Mouse (Mus musculus): ENCODE measurements at regions not wholly inside any gene's neighbourhood (a gene's known extent, or its start where the extent isn't known, plus 50 kb on each side); places are given as distances from the start of the nearest gene placed in this dataset.
A peak's percentile ranks its signal among the peaks of the same experiment; 100 is the strongest.

DNA sequence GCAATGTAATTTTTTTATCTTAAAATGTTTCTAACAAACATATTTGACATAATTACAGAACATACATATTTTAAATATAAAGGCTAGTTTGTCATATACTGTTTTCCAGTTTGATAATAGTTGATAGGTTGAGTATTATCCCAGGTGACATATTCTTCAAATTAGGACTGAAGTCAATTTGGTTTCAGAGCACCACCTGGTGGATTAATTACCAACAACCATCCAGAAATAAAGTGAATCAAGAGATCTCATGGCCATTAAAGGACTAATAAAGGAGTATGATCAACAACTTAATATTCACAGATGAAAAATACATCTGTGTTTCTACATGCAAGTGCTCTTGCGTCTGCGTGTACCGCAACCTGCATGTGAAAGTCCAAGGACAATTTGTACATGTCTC is 50.3 kb upstream of the Nmu start:
- Histone ChIP-seq H3K4me2 (no peak overlapping the region), H3K4me1 (replicated peaks) (no peaks in the 10 kb centered on the region), H3K4me3 (no peak overlapping the region), H3K9ac (no peak overlapping the region), H3K9me3 (no peaks in the 10 kb centered on the region), H3K36me3 (no peaks in the 10 kb centered on the region), H3K27me3 (no peaks in the 10 kb centered on the region), H3K27ac (replicated peaks) (no peak overlapping the region)
- WGBS: 87% methylated on average over 3 of the region's 3 CpGs
- ATAC-seq (ENCODE audit: low read depth): no peak

DNA sequence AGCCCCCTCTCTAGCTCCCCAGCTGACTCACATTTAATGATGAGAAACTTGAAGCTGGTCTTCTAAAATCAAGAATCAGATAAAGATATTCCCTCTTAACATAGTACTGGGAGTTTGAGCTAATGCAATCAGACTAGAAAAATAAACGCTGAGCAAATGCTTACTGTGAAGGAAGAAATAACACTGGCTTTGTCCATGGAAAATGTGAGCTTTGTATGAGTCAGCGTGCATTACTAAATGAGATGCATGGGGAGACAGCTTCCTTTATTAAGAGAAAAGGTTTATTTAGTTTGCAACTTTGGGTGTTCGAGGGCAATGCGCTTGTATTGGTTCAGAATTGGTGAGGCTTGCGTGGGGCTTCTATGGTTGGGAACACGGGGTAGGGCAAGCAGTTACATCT is 52.7 kb upstream of the Nmu start:
- Histone ChIP-seq H3K9me3 (no peaks in the 10 kb centered on the region), H3K9ac (no peak overlapping the region), H3K27me3 (no peaks in the 10 kb centered on the region), H3K4me2 (no peak overlapping the region), H3K27ac (replicated peaks) (no peak overlapping the region), H3K4me3 (no peak overlapping the region), H3K4me1 (replicated peaks) (no peaks in the 10 kb centered on the region), H3K36me3 (no peaks in the 10 kb centered on the region)
- ATAC-seq (ENCODE audit: low read depth): no peak
- WGBS: 87% methylated on average over 6 of the region's 6 CpGs

DNA sequence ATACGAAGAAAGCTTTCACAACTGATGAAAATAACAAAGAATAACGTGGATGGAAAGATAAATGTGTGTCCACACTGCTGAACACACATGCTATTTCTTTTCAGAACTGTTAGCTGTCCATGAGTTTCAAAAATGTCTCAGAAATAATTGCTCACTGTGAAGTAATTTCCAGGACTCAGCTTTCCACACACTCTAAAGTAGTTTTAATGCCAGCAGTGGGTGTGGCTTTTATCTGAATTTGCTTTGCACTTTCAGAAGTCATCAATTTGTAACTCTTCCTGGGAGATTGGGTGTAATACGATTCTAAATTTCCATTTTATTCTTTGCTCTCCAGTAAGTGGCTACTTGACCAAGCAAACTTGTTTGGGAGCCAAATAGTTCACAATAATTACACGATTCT is 53.5 kb upstream of the Nmu start:
- Histone ChIP-seq H3K9ac (no peak overlapping the region), H3K9me3 (no peaks in the 10 kb centered on the region)
- 79% methylated on average over 4 of the region's 4 CpGs for WGBS

DNA sequence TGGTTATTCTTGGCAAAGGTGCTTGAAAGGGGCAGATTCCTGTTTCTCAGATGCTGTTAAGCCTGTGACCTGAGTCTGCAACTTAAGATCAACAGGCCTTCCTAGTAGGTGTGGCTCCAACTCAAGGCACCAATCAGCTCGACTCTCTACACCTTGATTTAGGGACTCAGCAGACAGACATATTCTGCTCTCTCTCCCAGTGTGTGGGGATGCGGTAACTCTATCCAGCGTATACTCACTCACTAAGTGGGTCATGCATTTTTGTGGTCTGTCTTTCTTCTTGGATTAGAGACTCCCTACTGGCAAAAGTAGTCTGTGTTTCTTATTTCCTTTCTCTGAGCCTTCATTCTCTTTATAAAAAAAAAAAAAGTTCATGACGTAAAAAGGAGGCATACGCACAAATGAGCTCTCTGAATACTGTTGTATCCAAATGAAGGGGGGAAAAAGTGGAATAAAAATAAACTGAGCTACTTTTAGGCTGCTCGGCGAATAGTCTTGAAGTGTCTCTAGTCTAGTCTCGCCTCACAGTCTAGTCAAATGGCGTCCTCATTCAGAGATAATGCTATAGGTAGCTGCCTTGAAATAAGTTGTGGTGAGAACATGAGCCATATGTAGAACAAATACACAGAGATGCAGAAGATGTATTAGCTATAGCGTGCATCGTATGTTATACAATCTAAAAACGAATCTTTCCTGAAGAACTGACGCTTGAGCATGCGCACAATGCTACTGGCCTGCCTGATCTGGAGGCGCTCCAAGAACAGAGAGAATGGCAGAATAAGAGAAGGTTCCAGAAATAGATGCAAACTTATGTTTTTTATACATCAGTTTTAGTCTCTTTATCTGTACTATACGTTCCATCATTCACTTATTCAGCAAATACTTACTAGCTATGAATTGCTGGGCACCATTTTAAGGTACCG is 55.6 kb upstream of the Nmu start:
- H3K9me3 ChIP-seq: no peaks in the 10 kb centered on the region
- H3K27me3 ChIP-seq: no peaks in the 10 kb centered on the region
- no peak overlapping the region for H3K9ac ChIP-seq
- H3K4me2 ChIP-seq: no peak overlapping the region
- H3K36me3 ChIP-seq: no peaks in the 10 kb centered on the region
- 91% methylated on average over 17 of the region's 17 CpGs for WGBS
- H3K27ac ChIP-seq (replicated peaks): no peak overlapping the region
- H3K4me3 ChIP-seq: no peak overlapping the region
- no peaks in the 10 kb centered on the region for H3K4me1 ChIP-seq (replicated peaks)
- ATAC-seq (ENCODE audit: low read depth): no peak

More for the DNA sequence above, 53.5 kb upstream of the Nmu start:
- Histone ChIP-seq H3K4me1 (replicated peaks) (no peaks in the 10 kb centered on the region), H3K36me3 (no peaks in the 10 kb centered on the region), H3K4me3 (no peak overlapping the region), H3K4me2 (no peak overlapping the region), H3K27me3 (no peaks in the 10 kb centered on the region), H3K27ac (replicated peaks) (no peak overlapping the region)
- no peak for ATAC-seq (ENCODE audit: low read depth)

DNA sequence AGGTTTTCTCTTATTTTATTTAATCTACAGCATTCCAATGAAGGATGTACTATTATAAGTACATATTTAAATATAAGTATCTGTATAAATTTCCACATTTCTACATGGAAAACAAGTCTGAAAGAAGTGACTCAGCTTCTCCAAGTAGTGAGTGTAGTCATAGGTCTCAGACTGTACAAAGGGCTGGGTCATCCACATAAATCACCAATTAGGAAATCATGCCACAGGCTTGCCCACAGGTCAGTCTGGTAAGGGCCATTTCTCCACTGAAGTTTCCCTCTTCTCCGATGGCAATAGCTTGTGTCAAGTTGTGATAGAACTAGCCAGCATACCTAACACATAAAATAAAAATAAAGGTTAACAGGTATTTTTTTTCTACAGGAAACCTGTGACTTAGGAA is 56.3 kb upstream of the Nmu start:
- ATAC-seq (ENCODE audit: low read depth): no peak
- no peaks in the 10 kb centered on the region for H3K36me3 ChIP-seq
- no peaks in the 10 kb centered on the region for H3K9me3 ChIP-seq
- no peaks in the 10 kb centered on the region for H3K27me3 ChIP-seq
- no peak overlapping the region for H3K27ac ChIP-seq (replicated peaks)
- H3K4me1 ChIP-seq (replicated peaks): no peaks in the 10 kb centered on the region
- H3K9ac ChIP-seq: no peak overlapping the region
- no peak overlapping the region for H3K4me2 ChIP-seq
- WGBS: 75% methylated on average over 1 of the region's 1 CpGs
- H3K4me3 ChIP-seq: no peak overlapping the region

DNA sequence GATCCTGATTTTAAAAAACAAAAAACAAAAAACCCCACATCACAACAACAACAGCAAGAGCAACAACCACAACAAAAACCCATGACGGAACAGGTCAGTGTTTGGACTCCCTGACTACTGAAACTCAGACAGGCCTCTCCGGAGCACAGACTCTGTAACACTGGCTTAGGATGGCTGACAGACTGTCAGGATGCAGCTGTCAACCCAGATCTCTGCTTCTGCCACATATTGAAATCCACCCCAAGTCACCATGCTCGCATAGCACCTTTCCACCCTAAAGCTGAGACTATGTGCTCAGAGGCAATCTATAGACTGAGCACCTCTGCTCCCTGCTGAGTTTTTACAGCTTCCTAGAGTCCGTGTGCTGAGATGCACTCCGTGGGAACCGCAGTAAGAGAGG is 57.0 kb upstream of the Nmu start:
- no peak overlapping the region for H3K27ac ChIP-seq (replicated peaks)
- no peak overlapping the region for H3K4me2 ChIP-seq
- no peaks in the 10 kb centered on the region for H3K4me1 ChIP-seq (replicated peaks)
- no peak overlapping the region for H3K9ac ChIP-seq
- H3K27me3 ChIP-seq: no peaks in the 10 kb centered on the region
- H3K9me3 ChIP-seq: no peaks in the 10 kb centered on the region
- no peak overlapping the region for H3K4me3 ChIP-seq
- 66% methylated on average over 6 of the region's 6 CpGs for WGBS
- no peak for ATAC-seq (ENCODE audit: low read depth)
- no peaks in the 10 kb centered on the region for H3K36me3 ChIP-seq

DNA sequence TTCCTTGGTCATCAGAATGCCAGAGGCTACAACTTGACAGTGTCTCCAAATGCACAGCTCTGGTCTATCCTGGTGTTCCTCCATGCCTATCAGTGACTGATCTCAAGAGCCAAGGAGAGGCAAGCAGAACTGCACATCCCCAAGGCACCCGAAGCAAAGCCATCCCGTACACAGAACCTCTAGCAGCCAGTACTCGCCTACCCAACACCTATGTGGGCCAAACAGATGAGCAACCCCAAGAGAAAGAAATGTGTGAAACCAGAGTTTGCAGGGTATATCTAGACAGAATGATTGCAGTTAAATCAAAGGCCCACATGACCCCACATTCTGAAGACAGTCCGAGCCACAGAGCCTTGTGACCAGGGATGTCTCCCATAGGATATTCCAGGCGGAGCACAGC is 60.0 kb upstream of the Nmu start:
- Histone ChIP-seq H3K9me3 (no peaks in the 10 kb centered on the region), H3K4me2 (no peak overlapping the region), H3K9ac (no peak overlapping the region), H3K4me3 (no peak overlapping the region), H3K27ac (replicated peaks) (no peak overlapping the region), H3K27me3 (no peaks in the 10 kb centered on the region), H3K36me3 (no peaks in the 10 kb centered on the region), H3K4me1 (replicated peaks) (no peaks in the 10 kb centered on the region)
- WGBS: 94% methylated on average over 5 of the region's 5 CpGs
- ATAC-seq (ENCODE audit: low read depth): no peak

DNA sequence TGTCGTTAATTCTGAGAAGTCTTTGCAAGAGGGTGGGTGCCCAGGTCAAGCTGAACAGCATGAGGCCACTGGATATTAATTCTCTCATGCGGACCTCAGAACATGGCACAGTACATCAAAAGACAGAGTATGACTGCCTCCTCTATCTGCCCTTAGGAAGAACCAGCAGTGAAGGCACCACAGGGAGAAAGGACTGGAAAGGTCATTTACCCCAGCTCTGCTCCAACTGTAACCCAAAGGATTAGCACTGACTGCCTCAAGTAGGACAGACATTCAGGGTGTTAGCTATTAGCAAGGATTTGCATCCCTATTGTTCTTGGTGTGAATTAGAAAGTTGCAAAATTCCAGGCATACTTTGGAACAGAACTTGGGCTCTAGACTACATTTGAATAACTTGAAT is 58.2 kb upstream of the Gm7271 start:
- no peak for ATAC-seq (ENCODE audit: low read depth)
- Histone ChIP-seq H3K9ac (no peak overlapping the region), H3K36me3 (no peaks in the 10 kb centered on the region), H3K27me3 (no peaks in the 10 kb centered on the region), H3K4me1 (replicated peaks) (peaks cover 4% of the 10 kb centered on the region; the same call in 1 of the 2 replicates), H3K27ac (replicated peaks) (no peak overlapping the region), H3K4me2 (no peak overlapping the region), H3K4me3 (no peak overlapping the region), H3K9me3 (no peaks in the 10 kb centered on the region)
- 79% methylated on average over 2 of the region's 2 CpGs for WGBS

DNA sequence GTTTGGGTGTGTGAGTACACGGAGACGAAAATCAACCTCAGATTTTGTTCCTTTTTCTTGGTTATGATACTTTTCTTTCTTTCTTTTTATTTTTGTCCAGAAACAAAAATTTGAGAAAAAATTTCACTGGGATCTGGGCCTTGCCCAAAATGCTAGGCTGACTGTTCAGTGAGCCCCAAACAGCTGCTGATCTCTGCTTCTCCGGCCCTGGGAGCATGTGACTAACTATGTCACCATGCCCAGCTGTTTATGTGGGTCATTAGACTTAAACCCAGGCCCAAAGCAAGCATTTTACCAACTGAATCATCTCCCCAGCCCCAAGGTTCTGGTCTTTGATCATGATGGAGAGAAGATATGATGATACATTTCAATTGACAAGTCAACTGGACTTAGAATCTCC is 56.3 kb upstream of the Gm7271 start:
- Histone ChIP-seq H3K27ac (replicated peaks) (no peak overlapping the region), H3K4me2 (no peak overlapping the region), H3K27me3 (no peaks in the 10 kb centered on the region), H3K4me3 (no peak overlapping the region), H3K9me3 (no peaks in the 10 kb centered on the region), H3K36me3 (no peaks in the 10 kb centered on the region), H3K4me1 (replicated peaks) (peaks cover 4% of the 10 kb centered on the region; the same call in 1 of the 2 replicates), H3K9ac (no peak overlapping the region)
- WGBS: 87% methylated on average over 3 of the region's 3 CpGs
- no peak for ATAC-seq (ENCODE audit: low read depth)

DNA sequence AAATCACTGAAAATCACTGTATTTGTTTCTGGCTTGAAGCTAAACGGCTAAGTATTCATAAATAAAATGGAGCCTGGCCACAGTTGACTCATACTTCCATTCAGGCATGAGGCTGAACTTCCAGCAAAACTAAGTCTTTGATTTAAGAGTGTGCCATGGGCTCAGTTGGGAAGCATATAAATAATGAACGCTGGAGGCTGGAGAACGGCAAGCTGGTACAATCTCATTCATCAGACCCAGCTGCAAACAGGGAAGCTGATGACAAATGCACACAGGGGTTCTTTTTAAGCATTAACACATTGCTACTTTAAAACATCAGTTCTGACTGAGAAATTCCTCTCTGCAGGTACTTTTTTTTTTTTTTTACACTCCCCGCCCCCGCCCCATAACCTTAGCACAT is 54.4 kb upstream of the Gm7271 start:
- no peak overlapping the region for H3K4me2 ChIP-seq
- H3K4me3 ChIP-seq: no peak overlapping the region
- no peak overlapping the region for H3K9ac ChIP-seq
- H3K9me3 ChIP-seq: 0 out of 2 replicates have a peak, but pooled peaks cover 5% of the 10 kb centered on the region
- H3K36me3 ChIP-seq: no peaks in the 10 kb centered on the region
- peak; percentile 71; the same call in 1 of the 2 replicates for ATAC-seq (ENCODE audit: low read depth)
- no peak overlapping the region for H3K27ac ChIP-seq (replicated peaks)
- H3K27me3 ChIP-seq: no peaks in the 10 kb centered on the region
- peaks cover 4% of the 10 kb centered on the region; the same call in 1 of the 2 replicates for H3K4me1 ChIP-seq (replicated peaks)
- WGBS: 35% methylated on average over 5 of the region's 5 CpGs

DNA sequence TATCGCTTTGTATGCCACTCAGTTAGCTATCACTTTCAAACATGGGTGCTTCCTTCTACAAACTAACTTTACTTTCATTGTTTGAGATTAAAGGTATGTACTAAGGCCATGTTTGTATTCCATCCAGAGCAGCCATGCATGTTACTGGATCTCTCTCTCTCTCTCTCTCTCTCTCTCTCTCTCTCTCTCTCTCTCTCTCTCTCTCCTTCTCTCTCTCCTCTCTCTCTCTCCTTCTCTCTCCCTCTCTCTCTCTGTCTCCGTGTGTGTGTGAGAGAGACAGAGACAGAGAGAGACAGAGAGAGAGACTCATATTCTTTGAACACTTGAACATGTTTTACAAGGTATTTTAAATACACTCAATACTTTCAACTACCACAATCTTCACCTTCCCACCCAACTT is 50.2 kb upstream of the Gm7271 start:
- 78% methylated on average over 2 of the region's 2 CpGs for WGBS
- Histone ChIP-seq H3K4me1 (replicated peaks) (peaks cover 4% of the 10 kb centered on the region; the same call in 1 of the 2 replicates), H3K27ac (replicated peaks) (no peak overlapping the region), H3K36me3 (no peaks in the 10 kb centered on the region), H3K9me3 (0 out of 2 replicates have a peak, but pooled peaks cover 5% of the 10 kb centered on the region), H3K4me3 (no peak overlapping the region), H3K9ac (no peak overlapping the region), H3K4me2 (no peak overlapping the region), H3K27me3 (no peaks in the 10 kb centered on the region)
- no peak for ATAC-seq (ENCODE audit: low read depth)

All from neural tube, embryonic 13.5 days (tissue).